Mouse (Mus musculus) hindbrain, embryonic 10.5 days (tissue): ENCODE results near the gene Gm9817. TPM values are rescaled to one million over a fixed set of nuclear protein-coding genes. Genes with fewer than 3 reads are reported as not detected.

Source experiments
- DNase-seq: peaks from one replicate; pipeline ENCODE4 v3.0.0-alpha.2; 2017; ENCODE audit warnings: low spot score
- H3K27ac ChIP-seq: fragments of 300-500 bp; sonication (generic); 2 replicates; pipeline ENCODE4 v1.5.1; 2016; ENCODE audit warnings: mild to moderate bottlenecking, moderate library complexity
- H3K27me3 ChIP-seq: fragments of 300-500 bp; sonication (generic); 2 replicates; pipeline ENCODE4 v1.6.1; 2016; ENCODE audit warnings: mild to moderate bottlenecking; ENCODE audit not compliant: poor library complexity, insufficient read depth, severe bottlenecking
- H3K36me3 ChIP-seq: fragments of 300-500 bp; sonication (generic); 2 replicates; pipeline ENCODE4 v1.6.1; 2016; ENCODE audit warnings: mild to moderate bottlenecking, moderate library complexity
- H3K4me1 ChIP-seq: fragments of 300-500 bp; sonication (generic); replicated peaks from 2 replicates; pipeline ENCODE4 v1.6.1; 2016; ENCODE audit warnings: mild to moderate bottlenecking
- H3K4me3 ChIP-seq: fragments of 300-500 bp; sonication (generic); 2 replicates; pipeline ENCODE4 v1.5.1; 2016; ENCODE audit warnings: mild to moderate bottlenecking, moderate library complexity
- H3K9me3 ChIP-seq: fragments of 300-500 bp; sonication (generic); 2 replicates; pipeline ENCODE4 v1.6.1; 2016; ENCODE audit warnings: mild to moderate bottlenecking, moderate library complexity
- WGBS: fragments of 180-500 bp; shearing (Covaris S2); methylation state at CpG from one replicate; pipeline ENCODE4 v1.1.7; 2016; 5-methylcytosine and 5-hydroxymethylcytosine counted together
- polyA plus RNA-seq: library from polyadenylated mRNA; unstranded; fragments of >200 nt; fragmentation: Nextera tagmentation; extraction: Ambion mirVana; gene quantifications from 2 replicates; pipeline ENCODE4 v1.2.1, GENCODE M21; 2016

The Gm9817 gene
- polyA plus RNA-seq, 1 experiment from 2014 or later = not detected

- Histone ChIP-seq H3K4me3 (no peak overlapping the region), H3K9me3 (no peaks in the 10 kb centered on the region), H3K27ac (no peak overlapping the region), H3K36me3 (no peaks in the 10 kb centered on the region), H3K4me1 (no peaks in the 10 kb centered on the region), H3K27me3 (no peaks in the 10 kb centered on the region; the same call in 1 of the 2 replicates)
- no peak for DNase-seq
- WGBS = 81% methylated on average over 10 of the region's 10 CpGs
These were observed 21.2 kb downstream of the Gm9817 start for GRCm38 (mm10) chr13:45099582-45100229.

- H3K27me3 ChIP-seq = no peaks in the 10 kb centered on the region; the same call in 1 of the 2 replicates
- H3K4me3 ChIP-seq = no peak overlapping the region
- H3K4me1 ChIP-seq = peaks cover 7% of the 10 kb centered on the region; the same call in 1 of the 2 replicates
- WGBS = 82% methylated on average over 3 of the region's 3 CpGs
- H3K36me3 ChIP-seq = no peaks in the 10 kb centered on the region
- DNase-seq = no peak
- H3K9me3 ChIP-seq = no peaks in the 10 kb centered on the region
- no peak overlapping the region for H3K27ac ChIP-seq
These were observed 28.0 kb downstream of the Gm9817 start for GRCm38 (mm10) chr13:45106480-45106879.

- 51% methylated on average over 7 of the region's 7 CpGs for WGBS
These were observed 30.4 kb downstream of the Gm9817 start for GRCm38 (mm10) chr13:45108851-45109390.

GRCm38 (mm10) chr13:45118375-45118774, 39.9 kb downstream of the Gm9817 start:
- no peaks in the 10 kb centered on the region for H3K4me1 ChIP-seq
- H3K4me3 ChIP-seq = no peak overlapping the region
- H3K9me3 ChIP-seq = no peaks in the 10 kb centered on the region
- H3K27ac ChIP-seq = no peak overlapping the region
- H3K36me3 ChIP-seq = no peaks in the 10 kb centered on the region
- no peaks in the 10 kb centered on the region for H3K27me3 ChIP-seq
- 87% methylated on average over 5 of the region's 5 CpGs for WGBS
- no peak for DNase-seq

More at GRCm38 (mm10) chr13:45108851-45109390, 30.4 kb downstream of the Gm9817 start:
- no peak overlapping the region for H3K27ac ChIP-seq
- no peaks in the 10 kb centered on the region for H3K36me3 ChIP-seq
- H3K27me3 ChIP-seq = no peaks in the 10 kb centered on the region
- no peaks in the 10 kb centered on the region for H3K9me3 ChIP-seq
- H3K4me3 ChIP-seq = no peak overlapping the region
- DNase-seq = no peak
- peaks cover 7% of the 10 kb centered on the region; the same call in 1 of the 2 replicates for H3K4me1 ChIP-seq

- H3K9me3 ChIP-seq = no peaks in the 10 kb centered on the region
- no peaks in the 10 kb centered on the region for H3K4me1 ChIP-seq
- no peaks in the 10 kb centered on the region for H3K27me3 ChIP-seq
- DNase-seq = no peak
- no peaks in the 10 kb centered on the region for H3K36me3 ChIP-seq
- H3K4me3 ChIP-seq = no peak overlapping the region
- no peak overlapping the region for H3K27ac ChIP-seq
- WGBS = 84% methylated on average over 3 of the region's 3 CpGs
These were observed 40.3 kb downstream of the Gm9817 start for GRCm38 (mm10) chr13:45118822-45119221.

Other genes starting within 250 kb of the Gm9817 start
- gene Dtnbp1, start 76.5 kb upstream of the Gm9817 start, polyA plus RNA-seq = 80.7 and 85.4 TPM in 2 replicates